Mouse (Mus musculus) kidney, postnatal 25 days (tissue): ENCODE results near the gene Mup8.
"Not testable (repeated sequence)": the region's sequence is repeated elsewhere in the genome, so short reads cannot be mapped to it uniquely, and the experiment has no call there.

Source experiments
- DNase-seq, 2 experiments: peaks; one replicate each; pipeline ENCODE4 v3.0.0; 2021; ENCODE audit warnings: mixed read lengths in 2 of 2

Mup8 gene

DNA sequence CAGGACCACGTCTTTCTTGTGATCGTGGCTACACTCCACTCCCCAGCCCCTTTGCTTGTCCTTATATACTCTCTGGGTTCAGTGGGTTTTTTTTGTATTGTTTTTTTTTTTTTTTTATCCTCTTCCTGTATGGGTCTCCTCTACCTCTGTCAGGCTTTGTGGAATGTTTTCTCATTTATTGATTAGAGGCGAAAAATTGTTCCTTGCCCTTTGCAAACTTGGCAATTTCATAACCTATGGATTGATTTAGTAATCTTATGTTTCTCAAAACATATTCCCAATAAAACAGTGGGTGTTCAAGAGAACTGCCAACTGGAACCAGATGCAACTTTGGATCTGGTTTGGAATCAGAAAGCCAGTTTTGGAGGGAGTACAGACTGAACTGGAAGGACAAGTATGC, at the start of gene Mup8:
Gene Mup8, minus strand, starts transcription at position 101 of the 400 bp plus-strand sequence.
- not testable (repeated sequence) for DNase-seq

DNA sequence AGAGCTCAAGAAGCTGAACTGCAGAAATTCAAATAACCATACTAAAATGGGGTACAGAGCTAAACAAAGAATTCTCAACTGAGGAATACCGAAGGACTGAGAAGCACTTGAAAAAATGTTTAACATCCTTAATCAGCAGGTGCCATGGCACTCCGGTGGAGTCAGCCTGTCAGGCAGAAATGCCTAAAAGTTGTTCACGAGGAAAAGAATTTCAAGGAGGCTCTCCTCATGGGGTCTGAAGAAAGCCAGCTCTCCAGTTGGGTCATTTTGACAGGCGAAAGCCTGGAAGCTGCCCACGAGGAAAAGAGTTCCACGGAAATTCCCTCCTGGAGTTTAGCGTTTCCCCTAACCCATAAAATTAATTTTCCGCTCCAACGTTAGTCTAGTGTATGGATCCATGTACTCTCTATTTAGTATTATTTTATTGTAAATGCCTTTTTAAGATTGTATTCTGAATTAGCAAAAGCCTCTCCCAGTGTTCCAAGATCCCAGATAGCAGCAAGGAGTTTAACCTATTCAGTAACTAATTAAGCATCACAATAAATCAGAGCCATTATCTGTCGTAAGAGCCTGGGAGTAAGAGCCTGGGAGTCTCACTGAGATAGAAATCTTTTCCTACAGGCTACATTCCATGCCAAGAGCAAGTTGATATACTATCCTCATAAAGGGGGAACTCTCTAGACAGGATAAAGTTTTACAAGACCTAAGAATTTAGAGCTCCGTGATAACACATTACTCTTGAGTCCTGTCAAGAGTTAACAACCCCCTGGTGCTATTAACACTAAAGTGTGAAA, 43.8 kb upstream of the Mup8 start:
- DNase-seq: not testable (repeated sequence)

DNA sequence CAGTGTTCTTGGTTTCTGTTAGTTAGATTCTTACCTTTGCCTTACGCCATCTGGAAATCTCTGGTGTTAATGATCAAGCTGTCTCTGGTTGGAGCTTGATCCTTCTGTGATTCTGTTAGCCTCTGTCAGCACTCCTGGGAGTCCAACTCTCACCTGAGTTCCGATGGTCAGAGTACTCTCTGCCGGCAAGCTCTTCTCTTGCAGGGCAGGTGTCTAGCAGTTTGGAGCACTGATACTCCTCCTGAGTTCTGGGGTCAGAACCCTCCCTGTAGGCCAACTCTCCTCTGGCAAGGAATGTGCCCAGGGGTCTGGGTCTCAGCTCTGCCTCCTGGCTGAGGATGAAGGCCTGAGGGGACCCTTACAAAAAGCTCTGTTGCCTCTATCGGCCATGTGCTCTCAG, 40.3 kb upstream of the Mup8 start:
- DNase-seq: peak in 1 of 2 experiments; percentile 28
